Mouse (Mus musculus): ENCODE data around the gene Glrx3.

Glrx3 gene

GRCm38 (mm10) chr7:137472149-137472548 is 34.7 kb downstream of the Glrx3 start:
- no peak for DNase-seq (ENCODE audit: low read depth, low spot score)

GRCm38 (mm10) chr7:137477950-137478620 is 40.7 kb downstream of the Glrx3 start:
- peak; percentile 85 for DNase-seq (ENCODE audit: low read depth, low spot score)

GRCm38 (mm10) chr7:137478621-137478982 is 41.2 kb downstream of the Glrx3 start:
- DNase-seq (ENCODE audit: low read depth, low spot score), result no peak

GRCm38 (mm10) chr7:137480839-137481238 is 43.4 kb downstream of the Glrx3 start:
- no peak for DNase-seq (ENCODE audit: low read depth, low spot score)

GRCm38 (mm10) chr7:137483987-137484386 is 46.6 kb downstream of the Glrx3 start:
- no peak for DNase-seq (ENCODE audit: low read depth, low spot score)

- DNase-seq (ENCODE audit: low read depth, low spot score), result peak; percentile 62
Observed at GRCm38 (mm10) chr7:137488391-137488790, 51.0 kb downstream of the Glrx3 start.

- DNase-seq (ENCODE audit: low read depth, low spot score), result peak; percentile 55
Observed at GRCm38 (mm10) chr7:137490711-137491110, 53.3 kb downstream of the Glrx3 start.

GRCm38 (mm10) chr7:137492307-137492973 is 55.0 kb downstream of the Glrx3 start:
- no peak for DNase-seq (ENCODE audit: low read depth, low spot score)

GRCm38 (mm10) chr7:137498736-137499135 is 61.3 kb downstream of the Glrx3 start:
- no peak for DNase-seq (ENCODE audit: low read depth, low spot score)

- no peak for DNase-seq (ENCODE audit: low read depth, low spot score)
Observed at GRCm38 (mm10) chr7:137517588-137517987, 80.2 kb downstream of the Glrx3 start.

- DNase-seq (ENCODE audit: low read depth, low spot score), result peak; percentile 60
Observed at GRCm38 (mm10) chr7:137518028-137518576, 80.7 kb downstream of the Glrx3 start.
